Mouse (Mus musculus): ENCODE data around the gene Lpar1. TPM values are rescaled to one million over a fixed set of nuclear protein-coding genes. Genes with fewer than 3 reads are reported as not detected.

Lpar1 gene
- polyA plus RNA-seq, 1 experiment from 2014 or later: 142 TPM

DNA sequence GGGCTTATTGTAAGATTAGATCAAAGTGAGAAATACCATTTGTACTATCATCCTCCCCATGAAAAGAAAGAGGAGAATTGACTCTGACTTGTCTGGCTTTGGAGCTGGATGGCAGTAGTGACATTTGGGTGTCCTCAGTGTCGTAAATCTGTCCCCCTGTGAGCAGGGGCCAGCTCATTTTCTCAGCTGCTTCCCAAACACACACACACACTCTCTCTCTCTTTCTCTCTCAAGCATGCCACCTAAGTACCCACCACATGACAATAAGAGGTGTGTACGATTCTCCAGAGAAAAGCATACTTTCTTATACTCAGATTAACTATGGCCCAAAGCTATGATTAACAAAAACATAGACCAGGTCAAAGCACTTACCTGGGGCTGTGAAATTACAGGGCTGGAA lies 49.4 kb downstream of the Lpar1 start:
- Histone ChIP-seq H3K27ac (no peak overlapping the region), H3K4me2 (no peak overlapping the region), H3K4me3 (no peak overlapping the region), H3K36me3 (peaks cover 26% of the 10 kb centered on the region), H3K4me1 (peaks cover 81% of the 10 kb centered on the region), H3K9ac (no peak overlapping the region), H3K9me3 (no peaks in the 10 kb centered on the region), H3K27me3 (no peaks in the 10 kb centered on the region)
- no peak for ATAC-seq (ENCODE audit: insufficient number of reproducible peaks, insufficient read depth, low FRiP score, low TSS enrichment, low read depth)
- WGBS: 79% methylated on average over 2 of the region's 2 CpGs

DNA sequence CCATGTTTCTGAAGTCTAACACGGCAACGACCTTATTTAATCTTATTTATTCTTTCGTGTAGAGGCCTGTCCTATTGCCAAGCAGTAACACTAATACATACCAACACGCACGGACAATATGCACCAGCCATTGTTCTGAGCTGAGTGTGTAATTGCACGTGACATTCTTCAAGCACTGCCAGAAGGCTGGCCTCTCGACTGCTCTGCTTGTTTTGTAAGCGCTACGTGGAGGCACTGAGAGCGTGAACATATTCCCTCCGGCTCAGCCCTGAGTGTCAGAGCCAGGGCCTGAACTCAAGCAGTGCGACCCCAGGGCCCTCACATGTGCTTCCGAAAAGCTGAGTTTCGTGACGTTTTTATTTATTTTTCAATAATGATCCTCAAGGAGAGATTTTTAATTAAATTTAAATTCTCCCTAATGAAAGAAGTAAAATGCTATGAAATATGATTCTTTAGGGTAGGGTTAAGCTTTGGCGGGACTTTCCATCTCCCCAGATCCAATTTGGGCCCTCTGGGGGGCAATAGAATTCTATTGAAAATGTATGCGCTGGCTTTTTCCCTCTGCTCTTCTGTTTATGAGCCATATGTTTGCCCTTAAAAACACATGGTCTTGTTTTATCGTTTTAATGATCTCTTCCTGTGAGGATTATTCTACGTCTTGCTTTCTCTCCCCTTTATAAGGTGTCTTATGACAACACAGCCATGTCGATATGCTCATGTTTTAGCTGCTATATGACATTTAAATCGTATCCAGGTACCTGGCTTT lies 52.5 kb downstream of the Lpar1 start:
- WGBS: 18% methylated on average over 21 of the region's 21 CpGs
- Histone ChIP-seq H3K27ac (peak overlapping the region; percentile 78), H3K4me3 (no peak overlapping the region), H3K9me3 (no peaks in the 10 kb centered on the region), H3K27me3 (no peaks in the 10 kb centered on the region), H3K36me3 (peaks cover 22% of the 10 kb centered on the region), H3K9ac (no peak overlapping the region), H3K4me1 (peaks cover 84% of the 10 kb centered on the region), H3K4me2 (no peak overlapping the region)
- no peak for ATAC-seq (ENCODE audit: insufficient number of reproducible peaks, insufficient read depth, low FRiP score, low TSS enrichment, low read depth)

DNA sequence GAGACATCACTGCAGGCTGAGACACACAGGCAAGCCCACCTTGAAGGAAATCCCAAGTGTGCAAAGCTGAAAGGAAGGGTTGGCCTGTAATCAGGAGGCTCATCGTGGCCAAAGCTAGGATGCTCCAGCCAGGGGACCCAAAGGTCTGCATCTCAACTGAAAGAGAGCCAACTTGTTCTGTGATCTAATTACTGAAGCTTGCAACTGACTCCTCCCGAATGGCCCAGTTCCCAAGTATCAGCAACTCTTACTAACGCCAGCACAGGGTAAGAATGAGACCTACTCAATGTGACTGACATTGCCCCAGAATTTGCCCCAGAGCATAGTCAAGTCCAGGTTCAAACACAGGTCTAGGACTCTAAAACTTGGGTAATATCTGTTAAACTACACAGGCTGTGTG lies 53.9 kb downstream of the Lpar1 start:
- peaks cover 21% of the 10 kb centered on the region for H3K36me3 ChIP-seq
- H3K4me3 ChIP-seq: no peak overlapping the region
- H3K4me2 ChIP-seq: no peak overlapping the region
- no peak overlapping the region for H3K9ac ChIP-seq
- ATAC-seq (ENCODE audit: insufficient number of reproducible peaks, insufficient read depth, low FRiP score, low TSS enrichment, low read depth): no peak
- no peaks in the 10 kb centered on the region for H3K27me3 ChIP-seq
- 63% methylated on average over 3 of the region's 3 CpGs for WGBS
- H3K9me3 ChIP-seq: no peaks in the 10 kb centered on the region
- no peak overlapping the region for H3K27ac ChIP-seq
- peaks cover 80% of the 10 kb centered on the region for H3K4me1 ChIP-seq

DNA sequence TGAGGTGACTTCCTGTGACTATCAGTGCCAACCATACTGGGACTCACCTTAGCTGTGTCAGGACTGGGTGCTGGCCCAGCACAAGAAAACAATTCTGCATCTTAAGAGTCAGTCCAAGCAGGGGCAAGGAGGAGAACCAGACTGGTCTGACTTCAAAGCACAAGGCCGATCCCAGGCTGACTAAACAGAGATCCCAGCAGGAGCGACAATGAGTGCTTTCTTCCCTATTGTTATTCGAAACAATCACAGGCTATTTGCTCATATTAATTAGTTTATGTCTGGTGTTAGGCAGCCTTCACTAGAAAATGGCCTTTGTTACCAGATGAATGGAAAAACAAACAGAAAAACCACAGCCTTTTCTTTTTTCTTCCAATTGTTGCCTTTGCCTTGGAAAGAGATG lies 54.5 kb downstream of the Lpar1 start:
- H3K27ac ChIP-seq: no peak overlapping the region
- no peak for ATAC-seq (ENCODE audit: insufficient number of reproducible peaks, insufficient read depth, low FRiP score, low TSS enrichment, low read depth)

DNA sequence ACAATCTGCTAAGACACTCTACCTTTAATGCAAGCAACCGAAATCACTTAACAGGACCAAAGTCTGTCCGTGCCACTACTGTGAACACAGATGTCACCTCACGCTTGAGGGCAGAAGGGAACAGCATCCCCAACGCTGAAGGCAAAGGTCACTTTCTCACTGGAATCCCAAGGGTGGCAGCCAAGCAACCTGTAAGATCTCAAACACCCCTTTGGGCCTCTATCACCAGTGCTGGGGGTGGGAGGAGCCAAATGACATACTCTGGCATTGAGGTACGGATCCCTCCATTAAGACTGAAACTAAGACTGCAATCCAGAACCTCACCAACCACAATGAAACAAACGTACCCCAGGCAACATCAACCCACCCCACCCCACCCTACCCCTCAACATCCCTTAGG lies 55.0 kb downstream of the Lpar1 start:
- Histone ChIP-seq H3K36me3 (peaks cover 10% of the 10 kb centered on the region), H3K4me2 (no peak overlapping the region), H3K27ac (peak overlapping the region; percentile 64), H3K4me1 (peaks cover 75% of the 10 kb centered on the region), H3K9me3 (no peaks in the 10 kb centered on the region), H3K9ac (no peak overlapping the region), H3K27me3 (no peaks in the 10 kb centered on the region), H3K4me3 (no peak overlapping the region)
- no peak; the same call in 1 of the 2 replicates for ATAC-seq (ENCODE audit: insufficient number of reproducible peaks, insufficient read depth, low FRiP score, low TSS enrichment, low read depth)
- 70% methylated on average over 6 of the region's 6 CpGs for WGBS

More for the DNA sequence above, 54.5 kb downstream of the Lpar1 start:
- WGBS: 75% methylated on average over 3 of the region's 3 CpGs
- Histone ChIP-seq H3K9ac (no peak overlapping the region), H3K4me1 (peaks cover 78% of the 10 kb centered on the region), H3K36me3 (peaks cover 15% of the 10 kb centered on the region), H3K27me3 (no peaks in the 10 kb centered on the region), H3K4me3 (no peak overlapping the region), H3K4me2 (no peak overlapping the region), H3K9me3 (no peaks in the 10 kb centered on the region)

DNA sequence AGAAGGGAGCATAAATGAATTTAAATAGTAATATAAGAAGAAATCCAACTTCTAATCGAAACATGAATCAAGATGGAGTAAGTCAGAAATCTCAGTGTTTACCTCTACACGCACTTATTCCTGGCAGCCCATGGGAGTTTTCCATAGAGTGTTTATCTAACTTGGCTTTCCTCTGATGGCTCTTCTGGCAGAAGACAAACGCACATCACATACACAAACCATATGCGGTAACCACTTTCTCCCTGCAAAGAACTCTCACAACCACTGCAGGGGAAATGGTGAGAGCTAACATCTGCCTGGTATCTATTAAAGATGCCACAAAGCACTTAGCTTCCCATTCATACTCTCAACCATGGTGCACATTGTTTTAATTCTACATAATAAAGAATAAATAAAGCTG lies 56.4 kb downstream of the Lpar1 start:
- peak overlapping the region; percentile 64; the same call in 1 of the 2 replicates for H3K27ac ChIP-seq

DNA sequence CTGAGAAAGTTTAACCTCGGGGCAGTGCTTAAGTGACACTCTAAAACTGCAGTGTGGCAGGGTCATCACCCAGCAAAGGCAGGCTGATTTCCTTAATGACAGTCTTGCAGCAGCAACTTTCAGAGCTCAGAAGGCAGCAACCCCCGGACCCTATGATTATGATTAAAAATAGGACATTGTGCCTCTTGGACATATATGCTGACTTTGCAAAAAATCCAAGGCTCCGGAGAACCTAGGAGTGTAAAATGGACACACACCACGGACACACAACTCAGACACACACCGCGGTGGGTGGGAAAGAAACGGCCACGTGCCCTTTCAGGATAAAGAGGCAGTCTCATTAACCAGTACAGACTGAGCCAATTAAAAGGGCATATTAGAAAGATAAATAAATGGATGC lies 57.0 kb downstream of the Lpar1 start:
- H3K4me1 ChIP-seq: peaks cover 66% of the 10 kb centered on the region
- WGBS: 62% methylated on average over 8 of the region's 8 CpGs
- H3K9me3 ChIP-seq: no peaks in the 10 kb centered on the region
- H3K4me3 ChIP-seq: no peak overlapping the region
- peak overlapping the region; percentile 20; the same call in 1 of the 2 replicates for H3K4me2 ChIP-seq
- H3K27ac ChIP-seq: peak overlapping the region; percentile 51; the same call in 1 of the 2 replicates
- no peak overlapping the region for H3K9ac ChIP-seq
- no peak for ATAC-seq (ENCODE audit: insufficient number of reproducible peaks, insufficient read depth, low FRiP score, low TSS enrichment, low read depth)
- H3K27me3 ChIP-seq: no peaks in the 10 kb centered on the region
- H3K36me3 ChIP-seq: no peaks in the 10 kb centered on the region

More for the DNA sequence above, 56.4 kb downstream of the Lpar1 start:
- Histone ChIP-seq H3K9me3 (no peaks in the 10 kb centered on the region), H3K4me2 (no peak overlapping the region), H3K36me3 (no peaks in the 10 kb centered on the region), H3K4me3 (no peak overlapping the region), H3K9ac (no peak overlapping the region), H3K4me1 (peaks cover 67% of the 10 kb centered on the region), H3K27me3 (no peaks in the 10 kb centered on the region)
- WGBS: 34% methylated on average over 4 of the region's 4 CpGs
- ATAC-seq (ENCODE audit: insufficient number of reproducible peaks, insufficient read depth, low FRiP score, low TSS enrichment, low read depth): peak; percentile 54; the same call in 1 of the 2 replicates

GRCm38 (mm10) chr4:58491742-58492141 lies 62.0 kb downstream of the Lpar1 start:
- Histone ChIP-seq H3K27me3 (no peaks in the 10 kb centered on the region), H3K4me2 (no peak overlapping the region), H3K9me3 (no peaks in the 10 kb centered on the region), H3K9ac (no peak overlapping the region), H3K36me3 (peaks cover 6% of the 10 kb centered on the region), H3K27ac (no peak overlapping the region), H3K4me3 (no peak overlapping the region), H3K4me1 (peaks cover 21% of the 10 kb centered on the region)
- 80% methylated on average over 3 of the region's 3 CpGs for WGBS
- ATAC-seq (ENCODE audit: insufficient number of reproducible peaks, insufficient read depth, low FRiP score, low TSS enrichment, low read depth): no peak

DNA sequence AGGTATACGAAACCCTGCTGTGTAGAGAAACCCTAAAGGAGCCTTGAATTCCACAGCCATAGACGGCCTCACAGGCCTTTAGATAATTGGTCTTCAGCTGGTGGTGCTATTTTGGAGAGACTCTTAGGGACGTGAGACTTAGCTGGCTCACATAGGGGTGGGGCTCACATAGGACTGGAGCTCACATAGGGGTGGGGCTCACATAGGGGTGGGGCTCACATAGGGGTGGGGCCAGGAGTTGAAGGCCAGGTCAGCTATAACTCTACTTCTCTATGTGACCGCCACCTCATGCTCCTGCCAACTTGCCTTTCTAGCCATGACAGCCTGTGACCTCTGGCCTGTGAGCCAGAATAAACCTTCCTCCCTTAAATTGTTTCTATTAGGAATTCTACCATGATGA lies 63.3 kb downstream of the Lpar1 start:
- Histone ChIP-seq H3K27me3 (no peaks in the 10 kb centered on the region), H3K4me2 (no peak overlapping the region), H3K9me3 (no peaks in the 10 kb centered on the region), H3K36me3 (peaks cover 18% of the 10 kb centered on the region), H3K4me3 (no peak overlapping the region), H3K27ac (no peak overlapping the region), H3K9ac (no peak overlapping the region), H3K4me1 (peaks cover 12% of the 10 kb centered on the region; the same call in 1 of the 2 replicates)
- 79% methylated on average over 4 of the region's 4 CpGs for WGBS
- ATAC-seq (ENCODE audit: insufficient number of reproducible peaks, insufficient read depth, low FRiP score, low TSS enrichment, low read depth): 0 out of 2 replicates have a peak, but pooled peaks have one; percentile 32

- ATAC-seq (ENCODE audit: insufficient number of reproducible peaks, insufficient read depth, low FRiP score, low TSS enrichment, low read depth): no peak
- peaks cover 59% of the 10 kb centered on the region for H3K36me3 ChIP-seq
- 97% methylated on average over 1 of the region's 1 CpGs for WGBS
These were observed 75.1 kb downstream of the Lpar1 start for GRCm38 (mm10) chr4:58478564-58478963.

GRCm38 (mm10) chr4:58477691-58478090 lies 76.0 kb downstream of the Lpar1 start:
- H3K27me3 ChIP-seq: no peaks in the 10 kb centered on the region
- no peaks in the 10 kb centered on the region for H3K9me3 ChIP-seq
- H3K36me3 ChIP-seq: peaks cover 50% of the 10 kb centered on the region
- no peak overlapping the region for H3K4me2 ChIP-seq
- no peaks in the 10 kb centered on the region for H3K4me1 ChIP-seq
- no peak overlapping the region for H3K27ac ChIP-seq
- H3K4me3 ChIP-seq: no peak overlapping the region
- WGBS: 91% methylated on average over 8 of the region's 8 CpGs
- H3K9ac ChIP-seq: no peak overlapping the region
- no peak for ATAC-seq (ENCODE audit: insufficient number of reproducible peaks, insufficient read depth, low FRiP score, low TSS enrichment, low read depth)

More at GRCm38 (mm10) chr4:58478564-58478963, 75.1 kb downstream of the Lpar1 start:
- no peak overlapping the region for H3K4me2 ChIP-seq
- H3K9me3 ChIP-seq: no peaks in the 10 kb centered on the region
- no peaks in the 10 kb centered on the region for H3K4me1 ChIP-seq
- H3K4me3 ChIP-seq: no peak overlapping the region
- H3K27me3 ChIP-seq: no peaks in the 10 kb centered on the region
- no peak overlapping the region for H3K9ac ChIP-seq
- no peak overlapping the region for H3K27ac ChIP-seq
